Mouse (Mus musculus): ENCODE data around the gene Pappa.

DNA sequence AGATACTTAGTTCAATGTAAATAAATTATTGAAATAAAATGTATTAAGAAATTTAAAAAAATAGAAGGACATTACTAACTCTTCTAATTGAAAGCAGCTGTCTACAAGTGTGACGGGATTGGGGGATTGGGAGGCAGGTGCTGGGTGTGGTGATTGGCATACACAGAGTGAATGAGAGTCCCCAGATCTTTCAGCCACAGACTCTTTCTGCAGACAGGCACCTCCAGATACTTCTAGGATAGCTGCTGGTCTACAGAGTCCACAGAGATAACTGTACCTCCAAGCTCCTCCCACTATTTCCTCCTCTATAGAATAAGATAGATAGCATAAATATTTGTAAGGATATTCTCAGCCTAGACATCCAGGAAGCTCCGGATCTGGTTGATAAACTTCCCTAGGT is 159.6 kb downstream of the Pappa start:
- TF ChIP-seq CTCF (IDR thresholded peaks at IDR 0.05; ENCODE audit: low read depth, low read length) (no peak), POLR2A (IDR thresholded peaks at IDR 0.05; ENCODE audit: borderline replicate concordance, low read depth, low read length) (no peak)
